22 mouse cellular contexts compared by ENCODE assay signal in genomic region chr11:75722339-75722738, GRCm38 (mm10). TPM values are rescaled to one million over a fixed set of nuclear protein-coding genes. Genes with fewer than 3 reads are reported as not detected.
DNase-seq lines count a peak whose midpoint lies in the region.
"Had no signal": no experiment of that assay in that cellular context is flagged by ENCODE, and none has a peak within 500 bp of the region (broad histone marks: within the 10 kb centered on the region; RNA-seq: fewer than 3 reads in every experiment).

No protein-coding gene starts in this region.

- H3K27ac ChIP-seq in heart, embryonic 10.5 days: no peak overlapping the region
- H3K27ac ChIP-seq: forebrain, embryonic 10.5 days; forebrain, embryonic 13.5 days; heart, embryonic 15.5 days; hindbrain, embryonic 14.5 days; hindbrain, postnatal 0 days had no signal

- H3K27me3 ChIP-seq in heart, embryonic 10.5 days (ENCODE audit: insufficient read depth, poor library complexity, severe bottlenecking): no peaks in the 10 kb centered on the region
- H3K27me3 ChIP-seq: forebrain, embryonic 13.5 days; heart, embryonic 15.5 days; Patski had no signal

- H3K9me3 ChIP-seq in heart, embryonic 10.5 days: no peaks in the 10 kb centered on the region
- H3K9me3 ChIP-seq: heart, embryonic 15.5 days had no signal

- no peak overlapping the region for H3K4me3 ChIP-seq in heart, embryonic 10.5 days
- H3K4me3 ChIP-seq: forebrain, embryonic 10.5 days; forebrain, embryonic 13.5 days; heart, embryonic 15.5 days had no signal

- H3K36me3 ChIP-seq in heart, embryonic 10.5 days: no peaks in the 10 kb centered on the region
- H3K36me3 ChIP-seq: forebrain, embryonic 10.5 days; heart, embryonic 15.5 days had no signal

- peaks cover 10% of the 10 kb centered on the region for H3K4me1 ChIP-seq in heart, embryonic 10.5 days
- H3K4me1 ChIP-seq: forebrain, embryonic 10.5 days; forebrain, embryonic 13.5 days; heart, embryonic 15.5 days had no signal

- DNase-seq in heart, embryonic 10.5 days (ENCODE audit: low spot score): peak; percentile 54
- no peak for DNase-seq in heart, postnatal 4 days
- DNase-seq in 3T3-L1 (ENCODE audit: low read depth, low spot score) (peak; percentile 51), NIH3T3 (ENCODE audit: low read depth) (peak; percentile 69)
- DNase-seq in thymus, postnatal 14 days: no peak
- DNase-seq in adrenal gland, postnatal 14 days: no peak
- DNase-seq: adrenal gland, postnatal 10 days; B cell, adult 2 months; cerebellum, adult 11-12 months; cerebellum, adult 8-10 months; cerebellum, postnatal 10 days; gastrocnemius, postnatal 10 days; gastrocnemius, postnatal 36 days; heart, postnatal 10 days; heart, postnatal 36 days; kidney, adult 18-20 months had no signal

- 20% methylated on average over 4 of the region's 4 CpGs for WGBS in heart, embryonic 10.5 days

RNA-seq across cellular contexts. Expression of gene Ywhae, which starts 10.3 kb away (rescaled TPM):
- 870 and 941 TPM in 2 replicates for polyA plus RNA-seq in heart, embryonic 10.5 days (2016; fragmentation: Nextera tagmentation; extraction: Ambion mirVana)
- 100 to 1,000 TPM; 826 to 885 TPM for total RNA-seq in heart, postnatal 4 days (2021)
- 585 and 641 TPM in 2 replicates for total RNA-seq in adrenal gland, postnatal 14 days (2021)

RNA-seq across cellular contexts. Expression of gene Crk, which starts 43.3 kb away (rescaled TPM):
- 110 and 113 TPM in 2 replicates for polyA plus RNA-seq in heart, embryonic 10.5 days (2016; fragmentation: Nextera tagmentation; extraction: Ambion mirVana)
- total RNA-seq in heart, postnatal 4 days (2021): 100 to 1,000 TPM; 117 to 123 TPM
- total RNA-seq in adrenal gland, postnatal 14 days (2021): 100 and 101 TPM in 2 replicates

Comparison
In these comparisons a context has a peak if more than half of its experiments do, and no peak if none do; other contexts are left out.
1. DNase-seq: peak in heart, embryonic 10.5 days (single experiment), 3T3-L1 (single experiment) and NIH3T3 (single experiment); none in heart, postnatal 4 days (single experiment), thymus, postnatal 14 days (single experiment) and adrenal gland, postnatal 14 days (single experiment).